Mouse (Mus musculus) hindbrain, postnatal 0 days (tissue): ENCODE data around the gene Gm20518. TPM values are rescaled to one million over a fixed set of nuclear protein-coding genes. Genes with fewer than 3 reads are reported as not detected.
A peak's percentile ranks its signal among the peaks of the same experiment; 100 is the strongest.

Experiments used
- ATAC-seq: fragments of 200-750 bp; cut with Nextera tagmentation; 2 replicates; pipeline ENCODE4 v1.8.0; 2017; ENCODE audit warnings: mild to moderate bottlenecking, moderate TSS enrichment, moderate library complexity
- DNase-seq: peaks from one replicate; pipeline ENCODE4 v3.0.0-alpha.2; 2015; ENCODE audit warnings: low spot score
- H3K27ac ChIP-seq: fragments of 300-500 bp; sonication (generic); 2 replicates; pipeline ENCODE4 v1.5.1; 2014; ENCODE audit warnings: mild to moderate bottlenecking
- H3K27me3 ChIP-seq: fragments of 300-500 bp; sonication (generic); 2 replicates; pipeline ENCODE4 v1.6.1; 2014; ENCODE audit warnings: low read length, mixed read lengths; ENCODE audit not compliant: insufficient read depth
- H3K36me3 ChIP-seq: fragments of 300-500 bp; sonication (generic); 2 replicates; pipeline ENCODE4 v1.6.1; 2014; ENCODE audit warnings: low read length, mixed read lengths; ENCODE audit not compliant: insufficient read depth
- H3K4me1 ChIP-seq: fragments of 300-500 bp; sonication (generic); 2 replicates; pipeline ENCODE4 v1.6.1; 2014; ENCODE audit warnings: antibody characterized with exemption, low read length, mixed read lengths; ENCODE audit not compliant: insufficient read depth
- H3K4me2 ChIP-seq: fragments of 300-500 bp; sonication (generic); 2 replicates; pipeline ENCODE4 v1.6.1; 2014; ENCODE audit warnings: low read depth, mild to moderate bottlenecking, low read length, moderate library complexity, mixed read lengths
- H3K4me3 ChIP-seq: fragments of 300-500 bp; sonication (generic); 2 replicates; pipeline ENCODE4 v1.5.1; 2014; ENCODE audit warnings: low read length
- H3K9ac ChIP-seq: fragments of 300-500 bp; sonication (generic); replicated peaks from 2 replicates; pipeline ENCODE4 v1.6.1; 2014; ENCODE audit warnings: mild to moderate bottlenecking, low read length, moderate library complexity, mixed read lengths
- H3K9me3 ChIP-seq: fragments of 300-500 bp; sonication (generic); 2 replicates; pipeline ENCODE4 v1.6.1; 2016; ENCODE audit warnings: low read length, mixed read lengths
- CTCF ChIP-seq: IDR thresholded peaks from 2 replicates; pipeline ENCODE4 v1.5.1; 2016; ENCODE audit warnings: antibody characterized with exemption, control low read depth, low read depth
- WGBS: fragments of 180-500 bp; shearing (Covaris S2); extraction: QIAGEN DNeasy Blood & Tissue Kit; methylation state at CpG from one replicate; pipeline ENCODE4 v1.1.7; 2014; 5-methylcytosine and 5-hydroxymethylcytosine counted together
- polyA plus RNA-seq: library from polyadenylated mRNA; unstranded; fragments of >200 nt; fragmentation: Nextera tagmentation; extraction: Ambion mirVana; gene quantifications from 2 replicates; pipeline ENCODE4 v1.2.1, GENCODE M21; 2015
- total RNA-seq: library from RNA; depleted of rRNA; stranded (reverse); fragments of >200 nt; gene quantifications from 2 replicates; pipeline ENCODE4 v1.2.3, GENCODE M21; 2014

Gm20518 gene
- total and polyA plus RNA-seq, 2 experiments from 2014 or later, result 0.20 to 0.42 TPM

- peak within 1 kb of the TSS; percentile 56 for H3K9ac ChIP-seq
- H3K27me3 ChIP-seq, result peaks cover 30% of the 10 kb centered on the region
- peaks cover 16% of the 10 kb centered on the region for H3K4me1 ChIP-seq
- peaks cover 32% of the 10 kb centered on the region for H3K36me3 ChIP-seq
- WGBS, result under 1% methylated on average over 35 of the region's 35 CpGs
- ATAC-seq, result peak; percentile 95
- DNase-seq, result peak; percentile 99
- peak within 1 kb of the TSS; percentile 59 for H3K4me3 ChIP-seq
- H3K9me3 ChIP-seq, result no peaks in the 10 kb centered on the region
- peak within 1 kb of the TSS; percentile 93 for H3K4me2 ChIP-seq
- H3K27ac ChIP-seq, result peak within 1 kb of the TSS; percentile 42
- peak; percentile 81 for TF ChIP-seq CTCF
Observed at GRCm38 (mm10) chr16:17911052-17911595, 19.7 kb upstream of the Gm20518 start, which contains the start of gene Ess2. TSS of gene Ess2 (minus strand) at chr16:17911348.

DNA sequence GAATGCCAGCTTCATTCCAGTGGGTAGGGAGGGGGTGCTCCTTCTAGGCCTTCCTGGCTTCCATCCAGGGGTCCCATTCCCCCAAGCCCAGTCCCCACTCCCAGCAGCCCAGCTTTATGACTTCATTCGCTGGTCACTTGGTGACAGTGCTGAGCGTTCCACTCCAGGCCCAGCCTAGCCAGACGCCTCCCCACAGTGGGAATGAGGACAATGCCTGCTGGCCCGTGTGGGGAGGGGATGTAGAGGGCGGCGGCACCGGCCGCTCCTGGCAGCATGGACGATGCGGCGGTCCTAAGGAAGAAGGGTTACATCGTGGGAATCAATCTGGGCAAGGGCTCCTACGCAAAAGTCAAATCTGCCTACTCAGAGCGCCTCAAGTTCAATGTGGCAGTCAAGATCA, 7.0 kb upstream of the Gm20518 start, which contains the start of the genes Dgcr2 and Tssk2:
Gene Dgcr2, minus strand, starts transcription at position 101 of the 400 bp plus-strand sequence.
Gene Tssk2, plus strand, starts transcription at position 176 of the 400 bp plus-strand sequence.
- H3K4me3 ChIP-seq, result no peak within 1 kb of the TSS
- no peak for TF ChIP-seq CTCF
- H3K36me3 ChIP-seq, result peaks cover 46% of the 10 kb centered on the region
- 85% methylated on average over 14 of the region's 14 CpGs for WGBS
- H3K9ac ChIP-seq, result no peak within 1 kb of the TSS
- H3K27me3 ChIP-seq, result no peaks in the 10 kb centered on the region
- H3K4me1 ChIP-seq, result no peaks in the 10 kb centered on the region
- DNase-seq (no peak), ATAC-seq (peak; percentile 10; the same call in 1 of the 2 replicates)
- H3K27ac ChIP-seq, result no peak within 1 kb of the TSS
- H3K4me2 ChIP-seq, result no peak within 1 kb of the TSS
- H3K9me3 ChIP-seq, result no peaks in the 10 kb centered on the region

- no peaks in the 10 kb centered on the region for H3K27me3 ChIP-seq
- DNase-seq (no peak), ATAC-seq (no peak)
- H3K4me1 ChIP-seq, result peaks cover 8% of the 10 kb centered on the region; the same call in 1 of the 2 replicates
- H3K9ac ChIP-seq, result no peak overlapping the region
- TF ChIP-seq CTCF, result no peak
- no peak overlapping the region for H3K27ac ChIP-seq
- H3K36me3 ChIP-seq, result peaks cover 24% of the 10 kb centered on the region; the same call in 1 of the 2 replicates
- no peak overlapping the region for H3K4me3 ChIP-seq
- no peak overlapping the region for H3K4me2 ChIP-seq
- H3K9me3 ChIP-seq, result no peaks in the 10 kb centered on the region
Observed at GRCm38 (mm10) chr16:17896091-17896490, 4.6 kb upstream of the Gm20518 start.

GRCm38 (mm10) chr16:17893923-17894322, 2.5 kb upstream of the Gm20518 start, which contains the start of gene Tssk1:
TSS of gene Tssk1 (plus strand) at chr16:17894223.
- no peak within 1 kb of the TSS for H3K4me2 ChIP-seq
- no peaks in the 10 kb centered on the region for H3K27me3 ChIP-seq
- 87% methylated on average over 2 of the region's 2 CpGs for WGBS
- H3K9me3 ChIP-seq, result no peaks in the 10 kb centered on the region
- no peak within 1 kb of the TSS for H3K27ac ChIP-seq
- ATAC-seq, result no peak
- peaks cover 7% of the 10 kb centered on the region; the same call in 1 of the 2 replicates for H3K36me3 ChIP-seq
- no peak for DNase-seq
- no peak within 1 kb of the TSS for H3K9ac ChIP-seq
- no peak for TF ChIP-seq CTCF
- H3K4me3 ChIP-seq, result no peak within 1 kb of the TSS
- peaks cover 19% of the 10 kb centered on the region for H3K4me1 ChIP-seq

DNA sequence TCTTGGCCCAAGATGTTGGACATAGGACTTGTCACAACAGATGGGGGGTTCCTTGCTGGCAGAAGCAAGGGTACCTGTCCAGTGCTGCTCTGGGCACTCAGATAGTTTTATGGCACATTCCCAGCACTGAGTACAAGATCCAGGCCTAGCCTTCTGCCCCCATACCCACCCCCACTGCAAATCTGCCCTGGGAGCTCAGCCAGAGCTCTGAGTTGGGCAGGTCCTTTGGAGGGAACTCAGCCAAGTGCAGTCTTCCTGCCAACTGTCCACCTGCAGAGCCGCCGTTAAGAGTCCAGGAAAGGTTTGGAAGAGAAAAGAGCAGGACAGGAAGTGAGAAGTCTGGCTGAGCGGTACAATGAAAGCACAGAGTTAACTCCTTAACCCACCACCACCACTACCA, 1.1 kb upstream of the Gm20518 start:
- peak overlapping the region; percentile 75; the same call in 1 of the 2 replicates for H3K27ac ChIP-seq
- H3K9me3 ChIP-seq, result no peaks in the 10 kb centered on the region
- WGBS, result 43% methylated on average over 3 of the region's 3 CpGs
- H3K4me2 ChIP-seq, result no peak overlapping the region
- TF ChIP-seq CTCF, result no peak
- H3K4me1 ChIP-seq, result peaks cover 19% of the 10 kb centered on the region
- no peak overlapping the region for H3K9ac ChIP-seq
- no peaks in the 10 kb centered on the region for H3K27me3 ChIP-seq
- no peaks in the 10 kb centered on the region for H3K36me3 ChIP-seq
- ATAC-seq (no peak), DNase-seq (peak; percentile 27)
- no peak overlapping the region for H3K4me3 ChIP-seq

- Histone ChIP-seq H3K27ac (peak overlapping the region; percentile 97), H3K36me3 (no peaks in the 10 kb centered on the region), H3K9ac (peak overlapping the region; percentile 96), H3K4me1 (peaks cover 19% of the 10 kb centered on the region), H3K27me3 (no peaks in the 10 kb centered on the region), H3K4me2 (peak overlapping the region; percentile 84), H3K4me3 (peak overlapping the region; percentile 58), H3K9me3 (no peaks in the 10 kb centered on the region)
- WGBS, result under 1% methylated on average over 40 of the region's 44 CpGs
- TF ChIP-seq CTCF, result no peak
- peak; percentile 53 for ATAC-seq
- peak; percentile 85 for DNase-seq
Observed at GRCm38 (mm10) chr16:17890917-17891566, 429 bp downstream of the Gm20518 start.
